Mouse (Mus musculus) CH12.LX (cell line): ENCODE measurements around the gene Gtf2h4. TPM values are rescaled to one million over a fixed set of nuclear protein-coding genes. Genes with fewer than 3 reads are reported as not detected.

Experiments
- DNase-seq: peaks from one replicate; pipeline ENCODE4 v3.0.0-alpha.2; 2013; ENCODE audit errors: extremely low read depth
- H3K27ac ChIP-seq: 2 replicates; pipeline ENCODE4 v1.5.1; 2012; ENCODE audit warnings: low read depth, mild to moderate bottlenecking, control low read depth, moderate library complexity; ENCODE audit not compliant: insufficient read depth
- H3K27me3 ChIP-seq: replicated peaks from 2 replicates; pipeline ENCODE3; 2012; ENCODE audit warnings: inconsistent platforms
- H3K36me3 ChIP-seq, 2 experiments: replicated peaks in 1 of 2; 2 replicates each; pipeline versions ENCODE3 to v1.6.1; 2012; ENCODE audit warnings: inconsistent platforms in 1 of 2, low read length in 1 of 2, mild to moderate bottlenecking in 1 of 2, mixed read lengths in 1 of 2, moderate library complexity in 1 of 2; ENCODE audit not compliant: control insufficient read depth in 1 of 2, insufficient read depth in 1 of 2
- H3K4me1 ChIP-seq, 2 experiments: 2 replicates each; pipeline ENCODE4 v1.6.1; 2012; ENCODE audit warnings: inconsistent platforms in 1 of 2, moderate library complexity in 1 of 2; ENCODE audit not compliant: insufficient read depth in 2 of 2, control insufficient read depth in 1 of 2
- H3K4me2 ChIP-seq: 2 replicates; pipeline ENCODE4 v1.6.1; 2012; ENCODE audit warnings: low read depth, mild to moderate bottlenecking, control low read depth; ENCODE audit not compliant: poor library complexity, insufficient read depth, severe bottlenecking
- H3K4me3 ChIP-seq, 3 experiments: fragments of 150-350 bp in 1 of 3; sonication (generic) in 1 of 3; replicated peaks in 1 of 3; 2 replicates each; pipeline versions ENCODE3 to v1.5.1; 2011 to 2012; ENCODE audit warnings: low read depth in 2 of 3, low read length in 2 of 3, mild to moderate bottlenecking in 2 of 3, moderate library complexity in 2 of 3, control low read depth in 1 of 3, improper control_type of control experiment in 1 of 3, inconsistent platforms in 1 of 3, mixed read lengths in 1 of 3; ENCODE audit not compliant: poor library complexity in 1 of 3
- H3K79me2 ChIP-seq: replicated peaks from 2 replicates; pipeline ENCODE4 v1.6.1; 2012; ENCODE audit warnings: mild to moderate bottlenecking, moderate library complexity; ENCODE audit not compliant: control insufficient read depth, poor library complexity, insufficient read depth, severe bottlenecking; ENCODE audit errors: extremely low read depth
- H3K9ac ChIP-seq: 2 replicates; pipeline ENCODE4 v1.6.1; 2012; ENCODE audit warnings: low read depth, mild to moderate bottlenecking, control low read depth, moderate library complexity; ENCODE audit not compliant: insufficient read depth
- H3K9me3 ChIP-seq: replicated peaks from 2 replicates; pipeline ENCODE3; 2012; ENCODE audit warnings: low read length, inconsistent platforms, mixed read lengths
- CHD2 ChIP-seq: IDR thresholded peaks from 2 replicates; pipeline ENCODE4 v1.6.1; 2011; ENCODE audit warnings: low read length, improper control_type of control experiment
- E2F4 ChIP-seq: IDR thresholded peaks from 2 replicates; pipeline ENCODE4 v1.6.1; 2011; ENCODE audit warnings: low read depth, low read length, improper control_type of control experiment; ENCODE audit not compliant: insufficient replicate concordance
- EP300 ChIP-seq: IDR thresholded peaks from 2 replicates; pipeline ENCODE4 v1.6.1; 2011; ENCODE audit warnings: low read length, improper control_type of control experiment
- ETS1 ChIP-seq: conservative IDR thresholded peaks from 2 replicates; pipeline ENCODE4 v1.6.1; 2012; ENCODE audit warnings: low read depth, mild to moderate bottlenecking, inconsistent platforms, low read length, improper control_type of control experiment, moderate library complexity
- GABPA ChIP-seq: IDR thresholded peaks from 2 replicates; pipeline ENCODE4 v1.6.1; 2012; ENCODE audit warnings: low read depth, low read length, improper control_type of control experiment, inconsistent platforms; ENCODE audit not compliant: insufficient replicate concordance
- IRF4 ChIP-seq: IDR thresholded peaks from 2 replicates; pipeline ENCODE4 v1.6.1; 2014; ENCODE audit warnings: low read depth, mild to moderate bottlenecking, inconsistent platforms, low read length, improper control_type of control experiment
- MAFK ChIP-seq: IDR thresholded peaks from 2 replicates; pipeline ENCODE4 v1.6.1; 2011; ENCODE audit warnings: low read length, improper control_type of control experiment; ENCODE audit not compliant: insufficient replicate concordance
- MEF2A ChIP-seq: IDR thresholded peaks from 2 replicates; pipeline ENCODE4 v1.6.1; 2014; ENCODE audit warnings: low read depth, mild to moderate bottlenecking, inconsistent platforms, low read length, improper control_type of control experiment, borderline replicate concordance
- NRF1 ChIP-seq: IDR thresholded peaks from 2 replicates; pipeline ENCODE4 v1.6.1; 2014; ENCODE audit warnings: low read depth, mild to moderate bottlenecking, inconsistent platforms, low read length, improper control_type of control experiment, moderate library complexity
- PAX5 ChIP-seq: IDR thresholded peaks from 2 replicates; pipeline ENCODE4 v1.6.1; 2012; ENCODE audit warnings: low read length, inconsistent platforms, mixed read lengths
- POLR2AphosphoS2 ChIP-seq: IDR thresholded peaks from 2 replicates; pipeline ENCODE4 v1.6.1; 2011; ENCODE audit warnings: low read depth, low read length, improper control_type of control experiment
- SIN3A ChIP-seq: IDR thresholded peaks from 2 replicates; pipeline ENCODE4 v1.6.1; 2012; ENCODE audit warnings: low read length, improper control_type of control experiment, inconsistent platforms
- SMC3 ChIP-seq: IDR thresholded peaks from 2 replicates; pipeline ENCODE4 v1.6.1; 2011; ENCODE audit warnings: low read depth, low read length, improper control_type of control experiment
- TBP ChIP-seq: conservative IDR thresholded peaks from 2 replicates; pipeline ENCODE4 v1.6.1; 2011; ENCODE audit warnings: low read depth, low read length, improper control_type of control experiment
- UBTF ChIP-seq: IDR thresholded peaks from 2 replicates; pipeline ENCODE4 v1.6.1; 2012; ENCODE audit warnings: low read depth, mild to moderate bottlenecking, inconsistent platforms, low read length, improper control_type of control experiment, moderate library complexity
- USF1 ChIP-seq: IDR thresholded peaks from 2 replicates; pipeline ENCODE4 v1.6.1; 2014; ENCODE audit warnings: low read depth, mild to moderate bottlenecking, inconsistent platforms, low read length, improper control_type of control experiment
- ZMIZ1 ChIP-seq: IDR thresholded peaks from 2 replicates; pipeline ENCODE4 v1.6.1; 2012; ENCODE audit warnings: low read depth, mild to moderate bottlenecking, inconsistent platforms, low read length, improper control_type of control experiment
- ZNF384 ChIP-seq: IDR thresholded peaks from 2 replicates; pipeline ENCODE4 v1.6.1; 2012; ENCODE audit warnings: low read depth, low read length, improper control_type of control experiment, inconsistent platforms
- dilution Hi-C: fragments of 300-500 bp; cut with MboI; formaldehyde crosslinking; loops from 2 replicates; pipeline ENCODE4 v1.14.3; 2020; ENCODE audit warnings: low sequenced_read_pairs; ENCODE audit not compliant: extremely low pct_unique_long_range_greater_than_20kb, extremely low pct_ligation_motif_present
- in situ Hi-C: fragments of 300-500 bp; cut with MboI; formaldehyde crosslinking; loops from 3 replicates; pipeline ENCODE4 v1.14.3; 2019; ENCODE audit warnings: low sequenced_read_pairs, low pct_ligation_motif_present, low pct_unique_long_range_greater_than_20kb, mixed read lengths
- polyA plus RNA-seq: library from polyadenylated mRNA; unstranded; fragments of >175 nt; gene quantifications from 2 replicates; pipeline ENCODE4 v1.2.1, GENCODE M21; 2012; ENCODE audit warnings: low read depth; ENCODE audit not compliant: insufficient read length
- total RNA-seq, 2 experiments: library from RNA; depleted of rRNA; stranded (reverse); fragments of 300-350 nt in 1 of 2; fragments of >200 nt in 1 of 2; gene quantifications; 2 replicates each; pipeline ENCODE4 v1.2.3; 2012 to 2014

Gene Gtf2h4
- total and polyA plus RNA-seq, 3 experiments = 40.0 to 55.7 (median 40.7) TPM

GRCm38 (mm10) chr17:35692368-35692767 lies 18.8 kb upstream of the Gtf2h4 start:
- peaks cover 11 to 12% of the 10 kb centered on the region in 2 experiments for H3K36me3 ChIP-seq
- H3K79me2 ChIP-seq = no peaks in the 10 kb centered on the region
- DNase-seq = no peak
- no peak overlapping the region for H3K4me3 ChIP-seq
- H3K4me2 ChIP-seq = no peak overlapping the region
- peaks cover 12% of the 10 kb centered on the region for H3K27me3 ChIP-seq
- no peak overlapping the region for H3K27ac ChIP-seq
- in situ Hi-C loops = no loop called here
- peaks cover 5% of the 10 kb centered on the region for H3K9me3 ChIP-seq
- peaks cover 5 to 28% of the 10 kb centered on the region in 2 experiments; a peak in 2 of 4 replicates for H3K4me1 ChIP-seq
- no peak overlapping the region for H3K9ac ChIP-seq
- no peak for TF ChIP-seq GABPA
- TF ChIP-seq SMC3 = no peak
- TF ChIP-seq NRF1 = no peak
- no peak for TF ChIP-seq ZMIZ1
- no peak for TF ChIP-seq CHD2
- TF ChIP-seq EP300 = no peak
- no peak for TF ChIP-seq MAFK
- no peak for TF ChIP-seq USF1
- no peak for TF ChIP-seq MEF2A
- TF ChIP-seq SIN3A = no peak
- no peak for TF ChIP-seq IRF4
- no peak for TF ChIP-seq TBP
- TF ChIP-seq ETS1 = no peak
- TF ChIP-seq ZNF384 = no peak
- TF ChIP-seq PAX5 = no peak
- TF ChIP-seq E2F4 = no peak
- dilution Hi-C loops = no loop called here

GRCm38 (mm10) chr17:35691811-35692210 lies 18.3 kb upstream of the Gtf2h4 start:
- H3K4me3 ChIP-seq = no peak overlapping the region
- H3K9me3 ChIP-seq = peaks cover 5% of the 10 kb centered on the region
- no peak for DNase-seq
- H3K27me3 ChIP-seq = peaks cover 7% of the 10 kb centered on the region
- no peak overlapping the region for H3K4me2 ChIP-seq
- TF ChIP-seq UBTF = no peak
- TF ChIP-seq POLR2AphosphoS2 = no peak
- TF ChIP-seq ZNF384 = no peak
- no peak for TF ChIP-seq GABPA
- no peak for TF ChIP-seq MAFK
- no peak overlapping the region for H3K27ac ChIP-seq
- H3K9ac ChIP-seq = no peak overlapping the region
- no peaks in the 10 kb centered on the region for H3K79me2 ChIP-seq
- dilution Hi-C loops (no loop called here), in situ Hi-C loops (no loop called here)
- H3K4me1 ChIP-seq = peaks cover 5 to 28% of the 10 kb centered on the region in 2 experiments; a peak in 2 of 4 replicates
- H3K36me3 ChIP-seq = peaks cover 12 to 16% of the 10 kb centered on the region in 2 experiments
